Mouse (Mus musculus) retina, postnatal 1 day (tissue): ENCODE measurements at regions not wholly inside any gene's neighbourhood (a gene's known extent, or its start where the extent isn't known, plus 50 kb on each side); places are given as distances from the start of the nearest gene placed in this dataset.
A peak's percentile ranks its signal among the peaks of the same experiment; 100 is the strongest.

Experiments used
- DNase-seq: peaks from one replicate; pipeline ENCODE4 v3.0.0-alpha.2; 2012

DNA sequence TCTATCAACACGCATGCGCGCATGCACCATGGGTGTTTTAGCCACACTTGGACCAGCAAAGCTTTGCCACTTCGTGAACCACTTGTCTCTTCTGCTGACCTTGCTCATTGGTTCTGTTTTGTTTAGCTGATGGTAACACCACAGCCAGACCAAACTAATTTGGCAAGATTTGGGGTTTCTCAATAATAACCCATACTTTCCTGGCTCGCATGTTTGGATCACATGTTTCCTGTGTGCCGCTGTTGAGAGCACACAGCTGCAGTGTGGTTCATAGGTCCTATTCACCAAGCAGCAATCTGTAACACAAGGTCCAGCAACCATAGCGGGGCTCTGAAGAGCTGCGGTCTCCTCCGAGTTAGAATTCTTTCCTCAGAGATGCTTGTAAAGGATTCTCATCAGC, 126.4 kb upstream of the Gas1 start:
- no peak for DNase-seq

DNA sequence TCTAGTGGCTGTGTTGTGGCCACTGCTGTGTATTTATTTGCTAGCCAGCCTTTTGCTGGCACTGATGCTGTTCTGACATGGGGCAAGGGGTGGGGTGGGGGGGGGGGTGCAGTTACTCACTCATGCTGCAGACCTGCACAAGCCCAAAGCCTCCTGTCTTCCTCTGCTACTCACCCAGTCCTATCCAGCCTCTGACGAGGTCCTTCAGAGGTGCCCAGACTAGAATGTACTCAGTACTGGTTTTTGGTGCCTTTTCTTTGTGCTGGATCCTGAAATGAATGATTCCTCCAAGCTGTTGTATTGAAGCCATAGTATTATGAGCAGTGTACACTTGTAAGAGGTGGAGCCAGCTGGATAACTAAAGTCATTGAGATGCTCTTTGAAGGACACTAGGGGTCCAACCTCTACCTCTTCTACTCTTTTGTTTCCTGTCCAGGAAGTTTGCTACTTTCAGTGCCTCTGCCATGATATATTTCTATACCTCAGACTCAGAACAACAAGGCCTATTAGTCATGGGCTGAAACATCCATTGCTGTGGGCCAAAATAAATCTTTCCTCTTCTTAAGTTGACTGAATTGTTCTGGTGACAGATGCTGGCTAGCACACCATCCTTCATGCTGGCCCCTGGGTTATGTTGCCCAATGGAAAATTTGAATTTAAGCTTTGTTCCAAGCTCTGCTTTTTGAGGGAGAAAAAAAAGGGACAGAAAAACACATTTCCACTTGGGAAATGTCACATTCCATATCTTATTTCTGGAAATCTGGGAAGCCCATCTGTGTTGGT, 128.1 kb upstream of the Gas1 start:
- DNase-seq: no peak

- DNase-seq: peak; percentile 54
These were observed 131.1 kb upstream of the Gas1 start for GRCm38 (mm10) chr13:60308062-60308801.

DNA sequence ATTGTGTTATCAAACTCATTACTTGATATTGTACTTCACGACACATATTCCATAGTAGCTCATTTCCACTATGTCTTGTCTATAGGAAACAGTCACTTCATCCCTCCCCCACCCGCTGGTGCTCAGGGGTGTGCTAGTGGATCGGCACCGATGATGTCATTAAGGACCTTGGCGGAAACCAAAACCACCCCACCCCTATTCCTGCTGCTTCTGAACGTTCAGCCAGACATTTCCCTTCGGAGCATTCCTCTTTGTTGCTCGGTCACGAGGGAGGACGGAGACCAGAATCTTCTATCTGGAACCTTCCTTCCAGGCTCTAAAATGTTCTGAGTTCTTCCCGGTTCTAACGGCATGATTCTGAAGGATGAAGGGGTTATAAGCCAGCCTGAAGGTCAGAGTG, 132.3 kb upstream of the Gas1 start:
- no peak for DNase-seq

- no peak for DNase-seq
These were observed 132.8 kb upstream of the Gas1 start for GRCm38 (mm10) chr13:60309926-60310325.

DNA sequence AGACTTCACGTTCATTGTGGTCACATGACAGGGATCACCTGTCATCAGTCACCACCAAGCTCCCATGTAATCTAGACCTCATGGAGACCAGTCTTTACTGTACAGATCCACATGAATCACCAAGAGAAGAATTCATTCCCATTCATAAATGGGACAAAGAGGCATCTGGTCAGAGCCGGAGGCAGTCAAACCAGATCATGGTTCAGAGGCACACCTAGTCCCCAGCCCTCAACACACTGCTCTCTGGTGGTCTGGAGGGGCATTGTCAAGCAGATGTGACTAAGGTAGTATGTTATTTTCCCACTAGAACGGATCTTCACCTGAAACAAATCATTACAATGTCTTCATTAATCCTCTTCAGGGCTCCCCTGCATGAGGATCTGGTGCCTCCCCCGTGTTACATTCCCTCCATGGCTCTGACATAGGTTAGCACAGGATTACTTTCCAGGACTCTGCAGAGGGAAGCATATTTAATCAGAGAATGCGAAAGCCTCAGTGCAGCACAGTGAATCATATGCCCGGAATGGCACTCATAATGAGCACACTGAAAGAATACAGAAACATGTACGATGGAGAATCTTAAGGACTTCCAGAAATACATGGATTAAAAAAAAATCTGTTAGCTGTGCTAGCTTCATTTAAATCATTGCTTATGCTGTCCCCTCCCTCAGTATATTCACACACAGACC, 135.4 kb upstream of the Gas1 start:
- no peak for DNase-seq

- no peak for DNase-seq
These were observed 141.4 kb upstream of the Gas1 start for GRCm38 (mm10) chr13:60318436-60319020.

DNA sequence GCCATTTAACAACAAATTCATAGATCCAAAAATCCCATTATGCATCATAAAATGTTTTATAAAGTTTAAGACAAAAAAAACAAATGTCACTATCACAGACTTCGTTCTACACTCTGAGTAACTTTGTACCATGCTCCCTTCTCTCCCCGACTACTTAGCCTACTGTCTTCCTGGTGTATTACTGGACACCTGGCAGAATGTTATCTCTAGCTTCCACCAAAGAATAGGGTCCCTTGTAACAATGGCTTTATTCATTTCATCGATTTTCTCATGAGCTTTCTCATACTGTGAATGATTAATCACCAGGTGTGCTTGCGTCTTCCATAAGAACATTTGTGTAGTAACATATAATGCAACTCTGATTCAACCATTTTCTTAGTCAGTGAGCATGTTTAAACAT, 142.1 kb upstream of the Gas1 start:
- DNase-seq: no peak

DNA sequence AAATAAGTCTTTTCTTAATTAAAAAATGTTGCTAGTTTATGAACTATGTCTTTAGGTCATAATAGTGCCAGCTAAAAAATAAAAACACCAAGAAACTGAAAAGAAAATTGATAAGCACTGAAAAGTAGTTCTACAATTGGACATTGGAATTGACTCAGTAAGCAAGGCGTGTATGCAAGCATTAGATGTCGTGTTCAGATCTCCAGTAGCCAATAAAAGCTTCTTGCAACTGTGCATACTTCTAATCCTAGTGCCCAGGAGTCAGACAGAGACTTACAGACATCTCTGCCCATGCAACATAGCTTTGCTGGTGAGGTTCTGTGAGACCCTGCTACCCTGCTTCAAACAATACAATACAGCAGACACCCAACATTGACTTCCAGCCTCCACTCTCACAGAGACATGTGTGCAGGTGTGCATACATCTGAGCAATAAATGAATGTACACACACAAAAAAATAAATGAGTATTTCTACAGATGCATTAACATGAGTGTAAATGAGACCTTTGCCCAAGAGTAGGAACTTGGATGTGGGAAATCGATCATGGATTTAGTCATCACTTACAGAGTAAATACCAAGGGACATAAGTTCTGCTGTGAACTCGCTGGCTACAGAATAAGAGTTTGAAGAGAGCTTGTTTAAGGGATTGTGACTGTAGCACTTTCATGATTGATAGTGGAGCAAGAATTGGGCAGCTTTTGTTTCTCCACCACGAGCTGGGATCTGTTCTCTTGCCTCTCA, 142.9 kb upstream of the Gas1 start:
- DNase-seq: no peak

DNA sequence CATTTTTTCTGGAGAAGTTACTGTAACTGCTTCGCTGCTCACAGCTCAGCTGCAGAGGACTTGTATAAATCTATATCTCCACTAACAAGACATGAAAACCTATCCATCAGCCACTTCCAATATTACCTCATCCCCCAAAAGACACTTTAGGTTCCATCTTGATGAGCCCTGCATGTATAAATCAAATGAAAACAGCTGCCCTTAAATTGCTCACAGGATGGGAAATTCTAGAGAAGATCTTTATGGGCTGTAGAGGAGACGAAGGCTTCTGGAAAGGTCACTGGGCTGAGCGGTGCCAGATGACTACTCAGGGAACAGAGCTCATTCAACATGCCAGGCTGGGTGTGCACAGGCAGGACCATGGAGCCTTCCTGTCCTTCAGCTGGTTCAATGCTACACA, 145.4 kb upstream of the Gas1 start:
- DNase-seq: no peak

DNA sequence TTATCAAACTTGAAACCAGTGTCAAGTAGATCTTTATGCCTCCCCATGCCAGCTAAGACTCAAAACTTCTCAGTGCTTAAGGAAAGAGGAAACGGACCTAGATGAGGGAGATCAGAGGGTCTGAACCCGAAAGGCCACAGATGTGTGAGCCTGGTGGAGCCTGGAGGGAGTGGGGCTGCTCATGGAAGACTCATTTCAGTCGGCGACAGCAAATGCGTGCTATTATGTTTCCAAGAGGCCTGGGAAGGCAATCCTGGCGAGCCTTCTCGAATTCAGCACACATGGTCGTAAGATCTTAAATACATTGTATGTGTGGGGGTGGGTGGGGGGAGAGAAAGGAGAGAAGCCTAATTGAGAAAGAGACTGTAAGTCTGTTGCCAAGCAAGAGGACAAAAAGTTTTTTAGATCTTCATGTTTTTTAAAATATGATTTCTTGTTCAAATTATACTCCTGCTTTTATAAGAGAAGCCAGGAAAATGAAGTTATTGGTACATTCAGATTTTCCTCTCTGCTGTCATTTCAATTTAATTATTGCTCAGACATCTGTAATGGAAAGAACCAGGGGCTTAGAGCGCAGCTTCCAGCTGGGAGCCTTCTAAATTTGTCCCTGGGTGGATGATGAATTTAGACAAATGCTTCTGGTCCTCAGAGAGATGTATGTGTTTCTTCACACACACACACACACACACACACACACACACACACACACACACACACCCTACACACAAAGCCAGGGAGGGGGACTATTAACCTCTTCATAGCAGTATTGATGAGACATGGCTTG, 153.5 kb upstream of the Gas1 start:
- DNase-seq: peak; percentile 69

DNA sequence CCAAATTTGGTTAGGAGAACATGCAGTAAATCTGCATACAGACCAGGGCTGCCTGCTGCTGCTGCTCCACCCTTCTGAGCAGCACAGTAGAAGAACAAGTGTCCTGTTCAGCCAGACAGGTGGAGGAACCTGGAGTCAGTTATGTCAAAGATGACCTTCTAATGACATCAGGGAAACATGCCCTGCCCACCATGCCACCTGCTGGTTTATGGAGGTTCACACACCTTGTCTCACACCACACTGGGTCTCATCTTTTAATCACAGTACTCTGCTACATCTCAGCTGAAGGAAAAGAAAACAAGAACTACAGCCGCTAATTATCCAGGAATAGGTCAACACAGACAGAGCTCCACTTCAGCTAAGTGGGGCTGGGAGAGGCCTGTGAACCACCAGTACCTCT, 159.0 kb upstream of the Gas1 start:
- peak; percentile 24 for DNase-seq

DNA sequence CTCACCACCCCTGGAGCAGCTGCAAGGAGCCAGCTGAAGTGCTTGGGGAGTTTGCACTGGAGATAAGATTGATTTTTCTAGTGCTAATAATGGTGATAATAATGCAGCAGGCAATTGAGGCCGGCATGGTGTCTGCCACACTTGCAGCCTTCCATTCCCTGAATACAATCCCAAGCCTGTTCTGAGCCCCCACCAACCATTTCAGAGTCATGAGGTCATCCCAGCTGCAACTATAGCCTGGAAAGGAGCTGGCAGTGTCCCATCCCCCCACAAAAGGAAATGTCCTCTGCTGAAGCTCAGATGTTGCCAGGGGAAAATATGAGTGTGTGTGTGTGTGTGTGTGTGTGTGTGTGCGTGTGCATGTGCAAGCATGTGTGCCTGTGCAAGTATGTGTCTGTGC, 160.2 kb upstream of the Gas1 start:
- peak; percentile 88 for DNase-seq

DNA sequence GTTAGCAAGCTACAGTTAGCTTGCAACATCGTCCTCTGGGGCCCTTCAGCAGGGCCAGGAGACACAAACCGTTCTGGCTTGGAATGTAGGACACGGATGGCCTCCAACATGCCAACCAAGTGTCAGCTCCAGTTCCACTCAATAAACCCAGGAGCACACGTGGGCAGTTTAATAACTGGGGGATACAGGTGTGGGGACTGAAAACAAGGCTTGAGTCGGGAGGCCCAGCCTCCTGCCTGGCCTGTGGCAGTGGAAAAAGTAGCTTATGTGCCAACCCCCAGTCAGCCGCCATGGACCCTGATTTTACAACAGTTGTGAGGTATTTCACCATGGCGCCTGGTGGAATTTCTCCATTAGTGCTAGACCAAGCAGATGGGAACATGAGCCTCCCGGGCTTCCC, 160.9 kb upstream of the Gas1 start:
- peak; percentile 40 for DNase-seq

DNA sequence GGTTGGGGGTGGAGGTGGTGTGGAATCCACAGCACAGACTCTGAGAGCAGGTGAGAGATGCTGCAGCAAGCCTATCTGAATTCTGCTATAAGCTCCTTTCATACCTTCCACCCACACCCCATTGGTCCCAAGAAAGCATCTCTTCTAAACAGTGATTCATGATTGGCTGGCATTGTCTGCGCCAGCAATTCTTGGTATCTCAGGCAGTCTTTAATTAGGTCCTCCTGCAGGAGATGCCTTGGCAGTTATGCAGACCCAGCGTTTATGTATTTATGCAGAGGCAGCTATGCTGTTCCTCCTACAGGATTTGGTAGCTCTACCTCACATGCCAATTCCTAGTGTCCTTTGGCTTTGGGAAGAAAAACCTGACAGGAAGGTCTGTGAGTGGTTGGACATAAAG, 162.9 kb upstream of the Gas1 start:
- DNase-seq: no peak

DNA sequence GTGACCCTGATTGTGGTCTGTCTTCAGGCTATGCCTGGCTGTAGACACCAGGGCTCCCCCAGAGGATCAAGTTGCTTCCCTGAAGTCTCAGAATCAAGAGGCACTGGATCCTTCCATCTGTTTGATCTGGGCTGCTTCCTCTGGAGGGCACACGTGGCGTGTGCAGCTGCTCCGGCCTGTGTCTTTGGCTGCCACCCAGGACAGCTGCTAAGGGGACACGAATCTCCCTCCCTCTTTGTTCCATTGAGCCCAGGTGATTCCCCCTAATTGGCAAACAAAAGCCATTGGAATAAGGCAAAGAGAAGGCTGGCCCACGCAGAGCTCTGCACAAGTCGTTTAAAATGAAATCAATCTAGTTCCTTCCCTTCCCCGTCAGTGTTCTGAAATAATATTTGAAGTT, 170.7 kb upstream of the Gas1 start:
- peak; percentile 67 for DNase-seq

- DNase-seq: no peak
These were observed 171.3 kb upstream of the Gas1 start for GRCm38 (mm10) chr13:60348438-60348837.

- DNase-seq: no peak
These were observed 178.7 kb upstream of the Gas1 start for GRCm38 (mm10) chr13:60355707-60356490.

GRCm38 (mm10) chr13:60358408-60359060, 181.4 kb upstream of the Gas1 start:
- peak; percentile 8 for DNase-seq
